Mouse (Mus musculus) T-helper 17 cell (primary cell): ENCODE measurements around the gene Aspm.
"Not testable (repeated sequence)": the region's sequence is repeated elsewhere in the genome, so short reads cannot be mapped to it uniquely, and the experiment has no call there.

ENCODE experiments used
- in situ Hi-C, 2 experiments: fragments of 300-600 bp; cut with MboI, MseI; formaldehyde crosslinking; loops; 1 replicate in 1 of 2; 2 replicates in 1 of 2; pipeline ENCODE4 v1.15.1; 2025; ENCODE audit warnings: high pct_unique_total_duplicates in 2 of 2

Gene Aspm

DNA sequence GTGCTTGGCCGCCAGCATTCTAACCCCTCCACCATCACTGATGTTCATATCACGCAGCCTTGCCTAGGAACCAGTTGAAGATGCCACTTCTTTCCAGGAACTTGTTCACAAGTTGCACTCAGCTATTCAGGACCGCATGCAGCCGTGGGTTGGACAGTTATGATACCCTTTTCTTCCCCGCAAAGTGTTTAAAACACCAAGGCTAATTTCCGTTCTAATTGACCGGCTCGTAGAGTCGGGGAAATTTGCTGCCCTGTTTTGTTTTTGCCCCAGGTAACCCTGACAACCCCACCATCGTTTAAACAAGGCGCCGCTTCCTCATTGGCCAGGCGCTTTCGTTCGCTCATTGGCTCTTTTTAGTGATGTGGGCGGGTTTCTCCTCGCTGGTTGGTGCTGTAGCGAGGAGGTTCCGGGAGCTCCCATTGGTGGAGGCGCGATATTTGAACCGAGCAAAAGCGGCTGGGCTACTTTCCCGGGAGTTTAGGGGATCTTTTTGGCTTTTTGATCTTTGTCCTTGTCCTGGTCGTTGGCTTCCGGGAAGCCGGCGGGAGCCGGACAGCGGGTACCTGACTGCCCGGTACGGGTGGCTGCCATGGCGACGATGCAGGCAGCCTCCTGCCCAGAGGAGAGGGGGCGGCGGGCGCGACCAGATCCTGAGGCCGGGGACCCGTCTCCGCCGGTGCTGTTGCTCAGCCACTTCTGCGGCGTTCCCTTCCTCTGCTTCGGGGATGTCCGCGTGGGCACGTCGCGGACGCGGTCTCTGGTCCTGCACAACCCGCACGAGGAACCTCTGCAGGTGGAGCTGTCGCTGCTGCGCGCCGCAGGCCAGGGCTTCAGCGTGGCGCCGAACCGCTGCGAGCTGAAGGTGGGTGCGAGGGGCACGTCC lies at the start of gene Aspm:
Gene Aspm (plus strand): TSS at position 433 of the 886 bp plus-strand sequence.
- in situ Hi-C loops, result no loop called here

DNA sequence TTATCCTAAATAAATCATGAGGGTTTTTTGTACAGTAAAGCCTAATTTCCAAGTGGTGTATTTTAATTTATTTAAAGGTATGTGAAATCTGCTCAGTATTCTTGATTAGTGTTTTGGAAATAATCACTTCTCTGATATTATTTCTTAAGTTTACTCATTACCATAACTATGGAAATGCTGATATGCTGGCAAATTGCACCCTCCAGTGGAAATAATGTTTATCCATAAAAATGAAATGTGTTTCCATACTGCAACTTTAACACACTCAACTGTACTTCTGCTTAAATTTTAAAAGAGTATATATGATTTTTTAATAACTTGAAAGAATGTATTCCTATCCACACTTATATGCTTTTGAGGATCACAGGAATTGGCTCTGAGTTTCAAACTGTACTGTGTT lies 48.8 kb upstream of the Aspm start:
- in situ Hi-C loops, result no loop called here

DNA sequence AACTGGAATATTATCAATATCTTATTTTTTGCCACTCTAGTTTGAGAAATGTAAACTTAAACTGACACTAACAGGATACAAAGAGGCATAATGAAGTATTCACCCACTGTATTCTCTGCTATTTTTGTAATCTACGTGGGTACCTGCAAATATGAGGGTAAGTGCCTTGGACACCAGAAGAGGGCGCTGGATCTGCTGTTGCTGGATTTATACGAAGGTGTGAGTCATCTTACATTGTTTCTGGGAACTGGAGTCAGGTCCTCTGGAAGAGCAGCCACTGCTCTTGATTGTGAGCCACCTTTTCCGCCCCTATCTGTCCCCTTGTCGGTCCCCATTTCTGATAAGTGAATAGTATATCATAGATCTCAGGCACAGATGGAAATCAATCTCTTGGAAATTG lies 46.9 kb upstream of the Aspm start:
- in situ Hi-C loops, result no loop called here

DNA sequence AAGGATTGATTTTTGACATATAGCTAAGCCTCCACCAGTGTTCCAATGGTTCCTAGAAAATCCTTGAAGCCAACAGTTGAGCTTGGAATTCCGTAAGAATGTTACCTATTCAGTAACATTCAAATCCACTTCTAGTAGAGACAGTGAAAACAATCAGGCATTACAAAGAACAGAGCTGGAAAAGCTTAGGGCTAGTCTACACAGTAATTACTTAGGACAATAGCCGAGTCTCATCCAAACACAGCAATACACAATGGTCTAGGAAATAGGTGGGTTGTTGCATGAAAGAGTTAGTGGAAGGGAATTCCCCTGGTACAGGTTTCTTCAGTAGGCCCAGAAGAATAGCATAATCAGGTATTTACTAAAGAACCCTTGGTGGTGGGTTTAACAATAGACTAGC lies 42.2 kb upstream of the Aspm start:
- in situ Hi-C loops, result not testable (repeated sequence)

DNA sequence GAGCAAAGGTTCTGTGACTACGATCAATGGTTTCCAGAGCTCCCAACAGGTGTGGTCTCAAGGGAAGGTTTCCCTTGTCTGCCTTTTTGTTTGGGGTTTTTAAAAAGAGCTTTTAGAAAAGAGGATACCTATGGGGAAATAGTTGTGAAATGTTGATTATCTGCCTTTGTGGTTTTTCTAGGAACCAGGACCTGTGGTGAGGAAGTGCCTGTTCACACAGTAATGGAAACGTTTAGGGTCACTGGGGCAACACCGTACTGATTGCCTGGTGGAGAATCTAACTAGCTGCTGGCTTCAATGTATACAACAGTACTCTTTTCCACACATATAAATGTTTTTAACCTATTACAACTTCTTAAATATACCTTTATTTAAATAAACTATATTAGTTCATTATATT lies 41.1 kb upstream of the Aspm start:
- in situ Hi-C loops, result no loop called here

DNA sequence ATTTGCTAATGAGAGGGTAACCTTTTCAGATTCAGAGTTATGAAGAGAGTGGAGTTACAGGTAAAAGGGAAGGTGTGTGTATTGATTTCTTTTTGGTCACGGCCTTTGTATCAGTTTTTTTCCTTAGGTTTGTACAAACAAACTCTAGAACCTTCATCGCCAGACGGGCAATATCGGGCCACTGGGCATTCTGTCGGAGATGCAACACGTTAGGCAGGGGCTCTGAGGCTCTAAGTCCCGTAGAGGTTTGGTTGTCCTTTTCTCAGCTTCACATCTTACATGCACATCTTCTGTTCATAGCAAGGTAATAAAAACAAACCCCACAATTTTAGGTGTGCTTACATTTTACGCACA lies 33.1 kb upstream of the Aspm start:
- in situ Hi-C loops, result loop anchor here in 1 of 2 experiments (10.0 kb wide), 1 partner anchor 587 kb away; no protein-coding TSS in a partner anchor

DNA sequence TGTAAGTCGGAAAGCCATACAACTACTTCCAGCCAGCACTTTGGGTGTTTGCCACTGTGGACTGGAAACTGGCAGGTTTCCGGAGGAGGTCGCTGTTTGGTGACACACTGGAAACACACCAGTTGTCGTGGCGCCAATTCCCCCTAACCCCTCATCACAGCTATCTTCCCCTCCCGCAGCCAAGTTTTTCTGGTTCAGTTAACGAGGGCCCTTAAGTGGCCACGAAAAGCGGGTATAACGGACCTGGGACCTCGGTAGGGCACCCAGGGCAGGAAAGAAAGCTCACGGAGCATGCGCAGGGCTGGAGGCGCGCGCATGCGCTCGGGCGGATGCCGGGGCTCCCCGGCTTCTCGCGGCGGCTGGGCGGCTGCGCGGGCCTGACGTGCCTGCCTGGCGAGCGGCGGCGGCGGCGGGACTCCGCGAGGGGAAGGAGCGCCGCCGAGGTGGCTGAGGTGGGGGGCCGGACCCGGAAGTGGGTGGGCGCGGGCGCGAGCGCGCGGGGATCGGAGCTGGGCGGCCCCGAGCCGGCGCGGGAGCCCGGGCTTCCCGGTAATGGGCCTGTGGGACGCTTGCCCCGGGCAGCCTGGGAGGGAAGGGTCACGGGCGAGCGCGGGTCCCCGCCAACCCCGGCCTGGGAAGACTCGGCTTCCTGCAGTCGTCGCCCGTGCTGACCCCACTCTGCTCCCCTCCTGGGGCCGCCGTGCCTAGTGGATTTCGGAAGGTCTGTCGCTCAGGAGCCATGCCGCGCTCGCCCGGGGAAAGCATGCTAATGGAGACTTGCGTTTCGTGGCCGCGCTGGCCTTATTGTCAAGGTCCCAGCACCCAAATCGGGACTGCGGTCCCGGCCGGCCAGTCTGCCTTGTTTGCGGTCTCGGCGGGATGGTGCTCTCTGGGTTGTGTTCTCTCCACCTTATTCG lies 32.4 kb upstream of the Aspm start, which contains the start of gene Zbtb41:
Gene Zbtb41 (plus strand): TSS at position 414 of the 917 bp plus-strand sequence.
- in situ Hi-C loops, result loop anchor here in 1 of 2 experiments (10.0 kb wide), 1 partner anchor 587 kb away; no protein-coding TSS in a partner anchor

DNA sequence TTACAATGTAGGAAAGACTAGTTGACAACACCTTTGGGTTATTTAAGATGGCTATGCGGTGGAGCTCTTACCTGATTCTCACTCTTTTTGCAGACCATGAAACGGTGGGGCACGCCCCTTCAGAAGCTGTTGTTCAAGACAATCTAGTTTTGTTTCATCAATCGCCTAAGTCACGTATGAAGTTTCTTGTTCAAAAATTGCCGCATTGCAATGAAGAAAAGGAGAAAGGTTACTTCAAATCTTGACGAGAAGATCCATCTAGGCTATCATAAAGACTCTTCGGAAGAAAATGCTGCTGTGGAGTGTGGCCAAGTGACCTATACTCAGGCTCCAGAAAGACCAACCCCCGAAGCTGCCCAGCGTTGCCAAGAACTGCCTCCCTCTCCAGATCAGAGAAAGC lies 31.6 kb upstream of the Aspm start:
- in situ Hi-C loops, result loop anchor here in 1 of 2 experiments (10.0 kb wide), 1 partner anchor 588 kb away; no protein-coding TSS in a partner anchor

DNA sequence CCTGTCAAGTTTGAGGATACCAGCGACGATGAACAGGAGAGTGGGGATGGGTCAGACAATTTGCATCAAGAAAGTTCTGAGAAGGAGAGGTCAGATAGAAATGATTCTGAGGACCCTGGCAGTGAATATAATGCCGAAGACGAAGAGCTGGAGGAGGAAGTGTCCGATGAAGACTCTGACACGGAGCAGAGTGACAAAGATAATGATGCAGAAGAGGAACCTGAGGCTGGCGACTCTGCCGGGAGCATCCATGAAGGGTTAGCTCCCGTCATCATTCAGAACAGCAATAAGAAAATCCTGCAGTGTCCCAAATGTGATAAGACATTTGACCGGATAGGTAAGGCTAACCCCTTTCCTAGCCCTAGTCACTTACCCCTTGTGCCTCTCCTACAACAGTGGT lies 30.6 kb upstream of the Aspm start:
- in situ Hi-C loops, result loop anchor here in 1 of 2 experiments (10.0 kb wide), 1 partner anchor 589 kb away; no protein-coding TSS in a partner anchor

DNA sequence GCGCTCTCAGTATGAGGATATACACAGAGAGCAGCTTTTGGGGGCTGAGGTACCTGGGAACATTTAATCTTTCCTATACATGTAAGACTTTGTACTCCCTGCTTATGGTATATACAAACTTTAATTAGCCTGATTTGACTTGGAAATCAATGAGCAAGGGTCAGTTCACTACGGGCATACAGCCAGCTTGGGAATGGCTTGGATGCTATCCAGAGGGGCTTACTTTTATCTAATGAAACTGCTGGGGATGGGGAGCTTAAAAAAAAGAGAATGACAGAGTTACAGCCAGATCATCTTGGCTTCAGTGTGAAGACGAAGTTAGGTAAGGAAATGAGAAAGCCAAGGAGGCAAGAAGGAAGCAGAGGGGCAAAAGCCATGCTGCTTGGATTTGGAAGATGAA lies 29.6 kb upstream of the Aspm start:
- in situ Hi-C loops, result loop anchor here in 1 of 2 experiments (10.0 kb wide), 1 partner anchor 590 kb away; no protein-coding TSS in a partner anchor

DNA sequence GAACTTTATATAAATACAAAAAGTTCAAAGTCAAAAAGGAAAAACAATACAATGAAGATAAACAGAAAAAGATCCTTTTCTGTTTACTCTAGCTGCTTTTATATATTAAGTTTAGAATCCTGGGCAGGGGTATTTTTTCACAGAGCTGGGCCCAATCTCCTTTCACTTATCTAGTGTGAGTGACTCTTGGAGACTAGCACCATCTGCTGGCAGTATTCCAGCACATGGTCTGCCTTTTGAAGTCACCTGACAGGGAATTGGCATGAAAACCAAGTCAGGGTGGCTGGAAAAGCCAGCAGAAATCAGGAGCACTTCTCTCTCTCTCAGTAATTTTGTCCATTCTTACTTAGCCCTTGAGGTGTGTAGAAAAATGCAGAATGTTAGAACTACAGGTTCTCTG lies 16.2 kb upstream of the Aspm start:
- in situ Hi-C loops, result no loop called here

DNA sequence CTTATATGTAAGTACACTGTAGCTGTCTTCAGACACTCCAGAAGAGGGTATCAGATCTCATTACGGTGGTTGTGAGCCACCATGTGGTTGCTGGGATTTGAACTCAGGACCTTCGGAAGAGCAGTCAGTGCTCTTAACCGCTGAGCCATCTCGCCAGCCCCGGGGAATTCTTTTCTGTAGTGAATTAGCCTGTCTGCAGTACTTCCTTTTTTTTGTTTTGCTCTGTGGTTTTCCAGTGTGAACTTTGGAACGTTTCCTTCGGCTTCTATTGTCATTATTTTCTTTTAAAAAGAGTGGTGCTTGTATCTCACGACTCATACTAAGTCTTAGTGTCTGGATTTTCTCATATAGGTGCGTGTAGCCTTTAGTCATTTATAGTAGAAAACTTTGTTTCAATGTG lies 11.5 kb upstream of the Aspm start:
- in situ Hi-C loops, result not testable (repeated sequence)

DNA sequence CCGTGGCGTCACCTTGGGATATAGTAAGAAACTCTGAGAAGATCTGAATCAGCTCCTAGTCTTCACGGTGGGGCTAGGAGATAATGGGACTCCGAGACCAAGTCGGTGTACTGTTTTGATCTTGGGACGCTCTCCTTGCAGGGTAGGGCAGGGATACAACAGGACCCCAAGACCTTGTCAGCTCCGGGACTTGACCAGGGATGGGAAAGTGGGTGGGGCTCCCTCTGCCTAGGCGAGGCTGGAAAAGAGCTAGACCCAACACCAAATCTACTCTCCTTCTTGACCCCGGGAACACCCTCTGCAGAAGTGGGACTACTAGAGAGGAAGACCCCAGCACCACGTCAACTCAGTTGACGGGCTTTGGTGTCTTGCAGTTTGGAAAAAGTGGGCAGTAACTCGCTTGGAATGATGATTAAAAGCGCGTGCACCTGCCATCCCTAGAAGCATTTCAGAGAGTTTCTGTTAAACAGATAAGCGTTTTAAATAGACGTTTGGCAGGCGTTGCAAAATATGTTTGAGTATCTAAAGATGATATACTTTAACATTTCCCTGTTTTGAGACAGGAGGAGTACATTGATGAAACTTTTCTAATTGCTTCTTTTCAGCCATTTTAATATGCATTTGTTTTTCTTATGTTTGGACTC lies 776 bp downstream of the Aspm start:
- in situ Hi-C loops, result no loop called here

DNA sequence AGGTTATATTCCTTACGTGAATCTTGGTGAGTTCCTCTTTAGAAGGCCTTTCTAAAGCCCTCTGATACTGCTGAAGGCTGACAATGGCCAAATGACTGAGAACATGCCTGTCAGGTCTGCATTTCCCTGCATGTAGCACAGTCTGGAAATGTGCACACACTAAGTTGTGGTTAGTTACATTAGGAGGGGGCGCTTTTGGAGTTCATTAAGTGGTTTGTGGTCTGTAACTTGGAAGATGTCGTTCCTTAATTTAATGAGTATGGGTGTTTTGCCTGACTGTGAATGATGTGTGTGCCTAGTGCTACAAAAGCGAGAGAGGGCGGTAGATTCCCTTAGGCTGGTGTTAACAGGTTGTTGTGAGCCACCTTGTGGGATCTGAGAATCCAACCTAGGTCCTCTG lies 6.2 kb downstream of the Aspm start:
- in situ Hi-C loops, result no loop called here

DNA sequence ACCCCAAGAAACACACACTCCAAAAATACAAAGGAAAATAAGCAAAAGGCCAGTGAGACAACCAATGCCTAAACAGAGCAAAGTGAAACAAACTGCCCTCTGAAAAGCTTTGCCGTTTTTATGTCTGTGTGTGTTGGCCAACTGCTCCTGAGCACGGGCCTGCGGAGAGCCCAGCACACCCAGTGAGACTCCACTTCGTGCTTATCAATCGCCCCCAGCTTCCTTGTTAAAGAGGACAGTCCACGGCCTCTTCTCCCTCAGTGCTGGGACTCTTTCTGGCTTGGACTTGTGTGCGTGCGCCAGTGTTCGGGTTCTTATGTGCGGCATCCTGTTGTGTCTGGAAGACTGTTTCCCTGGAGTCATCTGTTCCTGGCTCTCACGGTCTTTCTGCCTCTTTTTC lies 11.4 kb downstream of the Aspm start:
- in situ Hi-C loops, result no loop called here

DNA sequence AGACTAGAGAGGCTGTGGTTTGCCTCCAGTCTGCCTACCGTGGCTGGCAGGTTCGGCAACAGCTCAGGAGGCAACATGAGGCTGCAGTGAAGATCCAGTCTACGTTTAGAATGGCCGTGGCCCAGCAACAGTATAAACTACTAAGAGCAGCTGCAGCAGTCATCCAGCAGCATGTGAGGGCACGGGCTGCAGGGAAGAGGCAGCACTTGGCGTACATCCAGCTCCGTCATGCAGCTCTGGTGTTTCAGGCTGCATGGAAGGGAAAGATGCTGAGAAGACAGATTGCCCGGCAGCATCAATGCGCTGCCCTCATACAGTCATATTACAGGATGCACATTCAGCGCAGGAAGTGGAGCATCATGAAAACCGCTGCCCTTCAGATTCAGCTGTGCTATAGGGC lies 24.3 kb downstream of the Aspm start:
- in situ Hi-C loops, result loop anchor here in 1 of 2 experiments (10.0 kb wide), 1 partner anchor 1364 kb away; no protein-coding TSS in a partner anchor

DNA sequence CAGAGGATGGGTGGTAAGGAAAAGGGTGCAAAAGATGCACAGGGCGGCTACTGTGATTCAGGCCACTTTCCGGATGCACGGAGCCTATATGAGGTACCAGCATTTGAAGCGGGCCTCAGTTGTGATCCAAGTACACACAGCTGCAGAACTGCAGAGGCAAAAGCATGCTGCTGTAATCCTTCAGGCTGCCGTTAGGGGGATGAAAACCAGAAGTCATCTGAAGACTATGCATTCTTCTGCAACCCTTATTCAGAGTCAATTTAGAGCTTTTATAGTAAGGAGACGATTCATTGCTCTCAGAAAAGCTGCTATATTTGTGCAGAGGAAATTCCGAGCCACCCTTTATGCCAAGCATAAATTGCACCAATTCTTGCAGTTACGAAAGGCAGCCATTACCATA lies 25.7 kb downstream of the Aspm start:
- in situ Hi-C loops, result no loop called here

DNA sequence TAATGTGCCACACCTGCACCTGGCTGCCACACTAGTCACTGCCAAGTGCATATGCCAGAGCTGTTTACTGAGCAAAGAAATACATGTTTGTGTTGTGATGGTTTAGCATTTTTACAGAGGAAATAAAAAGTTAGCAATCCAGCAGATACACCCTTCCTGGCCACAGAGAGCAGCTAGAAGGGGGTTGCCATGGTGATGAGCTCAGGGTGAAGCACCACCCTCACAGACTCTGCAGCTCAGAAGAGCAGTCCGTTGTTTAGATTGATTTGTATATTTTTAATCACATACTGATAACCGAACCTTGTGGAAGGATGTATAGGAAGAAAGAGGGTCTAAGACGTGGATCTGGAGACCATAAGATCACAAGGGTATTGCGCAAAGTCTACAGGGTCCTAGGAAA lies 26.6 kb downstream of the Aspm start:
- in situ Hi-C loops, result no loop called here

DNA sequence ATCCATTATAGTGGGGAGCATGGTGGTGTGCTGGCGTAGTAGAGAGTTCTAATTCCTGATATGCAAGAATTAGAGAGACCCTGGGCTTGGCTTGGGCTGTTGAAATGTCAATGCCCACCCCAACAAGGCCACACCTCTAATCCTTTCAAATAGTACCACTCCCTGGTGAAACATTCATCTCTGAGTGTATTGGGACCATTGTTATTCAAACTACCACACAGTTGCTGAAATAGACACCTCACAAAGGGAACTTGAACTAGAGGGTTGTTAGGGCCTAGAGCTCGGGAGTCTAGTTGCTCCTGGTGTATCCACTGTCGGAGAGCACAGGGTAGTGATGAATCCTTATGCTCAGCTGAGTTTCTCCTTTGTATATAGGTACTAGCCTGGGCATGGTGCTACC lies 40.1 kb downstream of the Aspm start:
- in situ Hi-C loops, result no loop called here

DNA sequence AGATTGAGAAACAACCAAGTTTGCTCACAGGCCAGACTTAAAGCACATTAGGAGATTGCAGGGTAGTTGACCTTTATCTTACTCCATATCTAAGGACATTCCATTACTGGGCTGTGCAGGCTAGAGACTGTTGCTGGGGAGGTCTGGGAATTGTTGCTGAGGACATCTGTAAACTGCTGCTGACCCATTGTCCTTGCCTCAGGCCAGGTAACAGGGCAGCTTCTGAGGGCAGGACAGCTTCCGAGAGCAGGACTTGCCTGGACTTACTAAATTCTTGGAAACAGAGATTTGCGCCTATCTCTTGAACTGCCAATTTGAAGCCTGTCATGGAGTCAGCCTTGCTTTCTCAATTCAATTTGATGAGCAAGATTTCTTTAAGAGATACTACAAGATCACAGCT lies 40.8 kb downstream of the Aspm start:
- in situ Hi-C loops, result no loop called here

DNA sequence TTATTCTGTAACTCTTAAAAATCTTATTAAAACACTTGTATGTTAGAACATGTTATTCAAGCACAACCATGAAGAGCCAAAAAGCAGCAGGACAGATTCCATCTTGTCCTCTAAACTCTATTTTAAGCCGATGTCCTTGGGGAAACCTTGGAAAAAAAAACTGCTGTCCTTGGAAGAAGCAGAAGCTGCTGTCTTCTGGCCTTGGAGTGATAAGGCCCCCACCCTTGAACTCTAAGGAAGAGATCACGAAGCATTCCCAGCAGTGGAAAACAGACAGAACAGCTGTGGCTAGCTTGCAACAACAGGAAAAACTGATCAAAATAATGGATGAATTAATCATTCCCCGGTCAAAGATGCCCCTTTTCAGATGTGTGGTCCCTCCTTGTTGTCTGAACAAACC lies 41.6 kb downstream of the Aspm start:
- in situ Hi-C loops, result no loop called here

DNA sequence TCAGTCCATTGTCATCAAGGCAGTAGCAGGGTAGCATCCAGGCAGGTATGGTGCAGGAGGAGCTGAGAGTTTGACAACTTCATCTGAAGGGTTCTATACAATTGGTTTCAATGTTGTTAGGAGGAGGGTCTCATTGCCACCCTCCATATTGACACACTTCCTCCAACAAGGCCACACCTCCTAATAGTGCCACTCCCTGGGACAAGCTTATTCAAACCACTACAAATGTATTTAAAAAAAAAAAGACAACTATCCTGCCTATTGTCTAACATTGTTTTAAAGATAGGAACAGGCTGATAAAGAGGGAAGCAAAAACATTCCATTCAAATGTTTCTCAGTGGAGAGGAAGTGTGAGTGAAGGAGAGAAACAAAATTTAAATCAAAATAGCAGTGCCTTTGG lies 45.2 kb downstream of the Aspm start:
- in situ Hi-C loops, result no loop called here
